Mouse (Mus musculus) CH12F3 (cell line): ENCODE results near the gene Hs1bp3.

Source experiments
- in situ Hi-C: fragments of 300-500 bp; cut with MboI; formaldehyde crosslinking; loops from 2 replicates; pipeline ENCODE4 v1.14.3; 2020; ENCODE audit warnings: low sequenced_read_pairs

Gene Hs1bp3

GRCm38 (mm10) chr12:8386451-8387011, 73.3 kb downstream of the Hs1bp3 start:
- in situ Hi-C loops, result no loop called here

GRCm38 (mm10) chr12:8387281-8387680, 74.0 kb downstream of the Hs1bp3 start:
- in situ Hi-C loops, result no loop called here

- in situ Hi-C loops, result no loop called here
Observed at GRCm38 (mm10) chr12:8388529-8389414, 75.5 kb downstream of the Hs1bp3 start.

- in situ Hi-C loops, result no loop called here
Observed at GRCm38 (mm10) chr12:8393226-8393625, 80.0 kb downstream of the Hs1bp3 start.
